Mouse (Mus musculus): ENCODE results near the gene Mcoln3.
A peak's percentile ranks its signal among the peaks of the same experiment; 100 is the strongest.

Mcoln3 gene

GRCm38 (mm10) chr3:146177748-146178582 is 60.7 kb downstream of the Mcoln3 start:
- peak; percentile 88 for DNase-seq

DNA sequence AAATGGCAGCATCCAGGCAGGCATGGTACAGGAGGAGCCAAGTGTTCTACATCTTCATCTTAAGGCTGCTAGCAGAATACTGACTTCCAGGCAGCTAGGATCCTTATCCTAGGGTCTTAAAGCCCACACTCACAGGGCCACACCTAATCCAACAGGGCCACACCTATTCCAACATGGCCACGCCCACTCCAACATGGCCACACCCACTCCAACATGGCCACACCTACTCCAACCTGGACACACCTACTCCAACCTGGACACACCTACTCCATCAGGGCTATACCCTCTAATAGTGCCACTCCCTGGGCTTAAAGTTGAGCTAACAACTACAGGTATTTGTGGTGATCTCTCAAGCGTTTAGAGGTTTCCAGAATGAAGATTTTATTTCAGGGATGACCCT is 63.1 kb downstream of the Mcoln3 start:
- no peak for DNase-seq

DNA sequence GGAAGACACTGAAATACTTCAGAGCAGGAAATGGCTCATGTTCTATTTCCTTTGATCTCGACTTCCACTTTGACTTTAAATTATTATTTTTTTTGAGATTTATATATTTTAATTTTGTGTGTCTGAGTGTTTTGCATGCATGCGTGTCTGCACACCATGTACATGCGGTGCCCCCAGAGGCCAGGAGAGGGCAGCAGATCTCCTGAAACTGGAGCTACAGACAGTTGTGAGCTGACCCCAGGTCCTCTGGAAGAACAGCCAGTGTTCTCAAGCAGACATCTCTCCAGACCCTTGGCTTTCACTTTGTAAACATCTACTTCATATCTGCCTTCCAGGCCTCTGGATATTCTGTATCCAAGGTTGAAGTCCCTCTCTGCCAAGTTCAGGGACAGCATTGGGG is 63.7 kb downstream of the Mcoln3 start:
- peak; percentile 79 for DNase-seq

GRCm38 (mm10) chr3:146184992-146185657 is 67.9 kb downstream of the Mcoln3 start:
- peak; percentile 85 for DNase-seq

- DNase-seq = no peak
Observed at GRCm38 (mm10) chr3:146186033-146186432, 68.8 kb downstream of the Mcoln3 start.

- no peak for DNase-seq
Observed at GRCm38 (mm10) chr3:146189933-146190332, 72.7 kb downstream of the Mcoln3 start.

Measured in lung, postnatal 36 days (tissue).